Mouse (Mus musculus): ENCODE results near the gene Sema3c. TPM values are rescaled to one million over a fixed set of nuclear protein-coding genes. Genes with fewer than 3 reads are reported as not detected.
A peak's percentile ranks its signal among the peaks of the same experiment; 100 is the strongest.

Gene Sema3c
- total RNA-seq, 2 experiments from 2014 or later, result 34.6 to 39.9 TPM

GRCm38 (mm10) chr5:17639519-17639918 lies 65.4 kb downstream of the Sema3c start:
- intact Hi-C loops (cut with DNase I), result no loop called here

DNA sequence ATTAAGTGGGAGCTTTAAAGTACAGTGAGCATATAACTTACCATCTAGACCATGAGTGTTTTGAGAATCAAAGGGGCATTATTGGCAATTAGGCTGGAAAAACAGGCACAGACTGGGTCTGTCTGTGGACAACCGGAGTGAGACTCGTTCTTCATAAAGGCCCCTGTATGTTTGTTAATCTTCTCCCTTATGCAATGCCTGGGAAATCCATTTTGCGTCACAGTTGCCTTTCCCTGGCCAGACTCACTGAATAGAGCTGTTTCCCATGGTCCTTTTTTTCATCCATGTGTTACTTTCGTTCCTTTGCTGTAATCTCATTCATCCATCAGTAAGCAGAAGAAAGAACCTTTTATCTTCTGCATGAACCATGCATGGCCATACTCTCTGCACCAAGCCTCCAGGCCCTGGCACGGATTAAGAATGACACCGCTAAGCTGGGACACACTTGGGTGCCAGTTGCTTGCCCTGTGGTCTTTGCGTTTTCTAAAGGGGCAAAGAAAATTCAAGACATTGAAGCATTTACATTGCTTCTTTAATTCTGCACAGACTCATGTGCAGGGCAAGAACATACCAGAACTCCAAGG lies 73.7 kb downstream of the Sema3c start:
- DNase-seq, result no peak
- intact Hi-C loops (cut with DNase I), result no loop called here

More at GRCm38 (mm10) chr5:17639519-17639918, 65.4 kb downstream of the Sema3c start:
- DNase-seq, result peak in 1 of 2 experiments; percentile 4

GRCm38 (mm10) chr5:17648865-17649542 lies 74.9 kb downstream of the Sema3c start:
- no peak for DNase-seq
- intact Hi-C loops (cut with DNase I), result no loop called here

GRCm38 (mm10) chr5:17661223-17661622 lies 87.1 kb downstream of the Sema3c start:
- no peak for DNase-seq
- intact Hi-C loops (cut with DNase I), result no loop called here

GRCm38 (mm10) chr5:17671356-17671755 lies 97.3 kb downstream of the Sema3c start:
- intact Hi-C loops (cut with DNase I), result no loop called here
- DNase-seq, result no peak

GRCm38 (mm10) chr5:17680862-17681261 lies 106.8 kb downstream of the Sema3c start:
- no peak for DNase-seq
- intact Hi-C loops (cut with DNase I), result no loop called here

GRCm38 (mm10) chr5:17689121-17689520 lies 115.0 kb downstream of the Sema3c start:
- peak; percentile 56 to 61 for DNase-seq
- intact Hi-C loops (cut with DNase I), result no loop called here

DNA sequence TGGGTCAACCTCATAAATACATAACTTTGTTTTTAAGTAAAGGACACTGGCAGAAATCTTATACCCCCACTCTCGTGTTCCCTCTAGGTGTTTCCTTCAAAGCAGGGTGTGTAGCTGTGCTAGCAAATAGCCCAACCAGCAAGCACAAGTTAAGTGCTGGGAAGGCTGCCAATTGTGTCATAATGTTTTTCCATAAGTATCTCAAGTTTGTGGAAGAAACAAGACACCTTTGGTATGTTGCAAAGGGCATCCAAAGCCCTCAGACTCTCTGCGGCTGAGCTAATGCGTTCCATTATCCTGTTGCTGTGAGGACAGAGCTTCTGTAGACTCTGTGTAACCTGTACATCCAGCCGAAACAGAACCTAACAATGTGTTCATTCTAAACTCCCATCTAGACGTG lies 115.5 kb downstream of the Sema3c start:
- DNase-seq, result peak; percentile 45 to 49
- intact Hi-C loops (cut with DNase I), result no loop called here

- DNase-seq, result no peak
- intact Hi-C loops (cut with DNase I), result no loop called here
Measured at GRCm38 (mm10) chr5:17695366-17695765, 121.3 kb downstream of the Sema3c start.

GRCm38 (mm10) chr5:17698905-17699304 lies 124.8 kb downstream of the Sema3c start:
- intact Hi-C loops (cut with DNase I), result no loop called here

GRCm38 (mm10) chr5:17704160-17704559 lies 130.1 kb downstream of the Sema3c start:
- intact Hi-C loops (cut with DNase I), result no loop called here
- no peak for DNase-seq

More at GRCm38 (mm10) chr5:17698905-17699304, 124.8 kb downstream of the Sema3c start:
- DNase-seq, result no peak

- DNase-seq, result no peak
Measured at GRCm38 (mm10) chr5:17707086-17707485, 133.0 kb downstream of the Sema3c start.

GRCm38 (mm10) chr5:17712374-17712773 lies 138.3 kb downstream of the Sema3c start:
- no peak for DNase-seq
- intact Hi-C loops (cut with DNase I), result no loop called here

More at GRCm38 (mm10) chr5:17707086-17707485, 133.0 kb downstream of the Sema3c start:
- intact Hi-C loops (cut with DNase I), result no loop called here

DNA sequence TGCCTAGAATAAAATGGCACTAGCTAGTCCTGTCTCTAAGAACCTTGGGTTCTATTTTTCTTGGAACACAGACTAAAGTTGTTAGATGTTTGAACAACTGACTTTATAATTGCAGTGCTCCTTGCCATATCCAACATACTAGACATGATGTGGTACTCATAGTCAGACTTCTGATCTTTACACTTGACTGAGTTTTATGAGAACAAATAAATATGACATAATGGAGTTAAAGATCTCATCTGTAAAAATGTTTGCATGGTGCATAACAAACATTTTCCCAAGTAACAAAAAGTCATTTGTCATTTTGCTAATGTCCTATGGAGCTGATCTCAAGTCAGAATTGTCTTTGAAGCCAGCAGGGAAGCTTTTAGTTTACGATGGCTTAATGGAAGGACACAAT lies 141.1 kb downstream of the Sema3c start:
- intact Hi-C loops (cut with DNase I), result no loop called here
- DNase-seq, result no peak

GRCm38 (mm10) chr5:17720011-17720410 lies 145.9 kb downstream of the Sema3c start:
- intact Hi-C loops (cut with DNase I), result no loop called here

GRCm38 (mm10) chr5:17724031-17724430 lies 149.9 kb downstream of the Sema3c start:
- DNase-seq, result no peak
- intact Hi-C loops (cut with DNase I), result no loop called here

More at GRCm38 (mm10) chr5:17720011-17720410, 145.9 kb downstream of the Sema3c start:
- DNase-seq, result no peak

DNA sequence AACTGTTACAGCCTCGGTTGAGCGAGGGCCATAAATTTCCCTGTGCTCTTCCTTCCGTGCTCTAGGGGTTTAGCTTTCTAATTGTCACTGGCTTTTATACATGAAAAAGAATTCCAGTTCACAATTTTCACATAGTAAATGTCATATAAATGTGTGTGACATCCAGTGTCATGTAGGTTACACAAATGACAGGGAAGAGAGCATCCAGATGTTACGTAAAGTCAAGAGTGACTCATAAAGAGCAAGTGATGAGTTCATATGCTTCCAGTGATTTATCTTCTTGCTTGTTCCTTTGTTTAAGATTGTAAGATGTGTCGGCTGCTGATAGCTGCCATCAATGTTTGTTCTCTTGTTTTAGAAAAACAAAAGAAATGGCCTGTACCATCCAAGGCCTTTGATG lies 154.0 kb downstream of the Sema3c start:
- intact Hi-C loops (cut with DNase I), result no loop called here
- no peak for DNase-seq

GRCm38 (mm10) chr5:17739805-17740204 lies 165.7 kb downstream of the Sema3c start:
- DNase-seq, result peak; percentile 34 to 38
- intact Hi-C loops (cut with DNase I), result no loop called here

GRCm38 (mm10) chr5:17746520-17746919 lies 172.4 kb downstream of the Sema3c start:
- intact Hi-C loops (cut with DNase I), result no loop called here
- peak; percentile 11 to 14 for DNase-seq

DNA sequence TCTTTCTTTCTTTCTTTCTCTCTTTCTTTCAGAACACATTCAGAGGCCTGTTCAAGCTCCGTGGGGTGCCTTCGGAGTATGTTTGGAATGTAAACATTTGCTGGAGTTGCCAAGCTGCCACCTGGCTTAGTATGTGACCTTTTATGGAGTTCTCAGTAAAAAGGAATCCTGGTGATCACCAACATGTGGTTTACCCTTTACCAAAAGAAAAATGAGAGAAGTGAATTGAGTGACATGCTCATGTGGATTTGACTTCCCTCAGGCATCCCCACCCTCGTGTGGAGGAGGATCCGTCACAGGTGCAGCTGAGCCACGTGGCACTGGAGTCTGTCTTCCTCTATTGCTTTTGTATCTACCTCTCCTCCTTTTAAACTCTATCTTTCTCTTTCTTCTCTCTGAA lies 173.1 kb downstream of the Sema3c start:
- intact Hi-C loops (cut with DNase I), result no loop called here
- DNase-seq, result no peak

DNA sequence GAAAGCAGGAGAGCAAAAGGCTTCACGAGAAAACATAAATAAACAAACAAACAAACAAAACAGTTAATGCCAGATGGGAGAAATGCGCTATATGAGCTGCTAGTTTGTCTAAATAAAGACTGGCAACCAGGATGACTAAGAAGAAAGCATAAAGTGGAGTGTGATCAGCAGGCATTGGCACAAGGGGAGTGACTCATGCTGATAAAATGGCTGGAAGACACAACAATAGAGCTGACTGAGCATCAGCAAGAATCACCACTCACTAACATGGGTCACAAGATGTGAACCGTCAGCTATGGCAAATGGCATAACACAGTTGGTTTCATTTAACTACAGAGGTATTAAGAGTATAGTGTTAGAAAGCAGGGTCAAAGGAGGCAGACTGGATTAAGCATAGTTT lies 174.2 kb downstream of the Sema3c start:
- no peak for DNase-seq
- intact Hi-C loops (cut with DNase I), result no loop called here

GRCm38 (mm10) chr5:17753471-17754005 lies 179.5 kb downstream of the Sema3c start:
- DNase-seq, result no peak
- intact Hi-C loops (cut with DNase I), result no loop called here
